Comparison of ENCODE assay signal across 18 mouse cellular contexts in the genomic region with DNA sequence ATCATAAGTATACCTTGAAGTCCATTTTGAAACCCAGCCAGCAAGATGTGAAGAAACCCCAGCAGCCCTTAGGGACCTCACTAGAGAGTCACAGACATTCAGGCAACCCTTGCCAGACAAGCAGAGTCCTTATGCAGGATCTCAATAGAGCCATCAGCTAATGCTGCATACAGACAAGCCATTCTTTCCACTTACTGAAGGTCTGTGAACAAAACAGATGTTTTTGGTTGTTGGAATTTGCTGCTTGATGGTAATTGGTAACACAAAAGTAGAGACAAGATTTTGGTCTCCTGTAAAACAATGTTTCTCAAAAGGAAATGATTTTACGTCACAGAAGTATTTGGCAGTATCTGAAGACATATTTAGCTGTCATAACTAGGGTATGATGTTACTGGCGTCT.
"Had no signal": no experiment of that assay in that cellular context is flagged by ENCODE, and none has a peak within 500 bp of the region (broad histone marks: within the 10 kb centered on the region; RNA-seq: fewer than 3 reads in every experiment).

No protein-coding gene starts in this region.

- H3K4me3 ChIP-seq: left cerebral cortex, adult 2 months; limb, embryonic 12.5 days; liver, embryonic 12.5 days; liver, embryonic 15.5 days; lung, embryonic 15.5 days had no signal

- H3K4me2 ChIP-seq: limb, embryonic 12.5 days; liver, embryonic 12.5 days; liver, embryonic 15.5 days; lung, embryonic 15.5 days; midbrain, embryonic 11.5 days had no signal

- H3K36me3 ChIP-seq: limb, embryonic 12.5 days; liver, embryonic 12.5 days; liver, embryonic 15.5 days; lung, embryonic 15.5 days had no signal

- H3K27ac ChIP-seq: left cerebral cortex, adult 2 months; limb, embryonic 12.5 days; liver, embryonic 12.5 days; liver, embryonic 15.5 days; lung, embryonic 15.5 days; stomach, postnatal 0 days had no signal

- ATAC-seq: liver, embryonic 12.5 days had no signal

- H3K9ac ChIP-seq: limb, embryonic 12.5 days; liver, embryonic 12.5 days; liver, embryonic 15.5 days; lung, embryonic 15.5 days had no signal

- H3K27me3 ChIP-seq: limb, embryonic 12.5 days; liver, embryonic 12.5 days; liver, embryonic 15.5 days; lung, embryonic 15.5 days had no signal

- H3K4me1 ChIP-seq: limb, embryonic 12.5 days; liver, embryonic 12.5 days; liver, embryonic 15.5 days had no signal

- H3K9me3 ChIP-seq: limb, embryonic 12.5 days; liver, embryonic 12.5 days; liver, embryonic 15.5 days; lung, embryonic 15.5 days had no signal

- DNase-seq: kidney, adult 9 months; kidney, postnatal 25 days; layer of hippocampus, postnatal 36 days; liver; lung, adult 18-20 months; lung, postnatal 10 days; lung, postnatal 4 days; midbrain, embryonic 14.5 days; thymus, adult 2 months; thymus, postnatal 14 days; thymus, postnatal 4 days had no signal
